Mouse (Mus musculus) intestine, embryonic 16.5 days (tissue): ENCODE measurements around the gene Ranbp6. TPM values are rescaled to one million over a fixed set of nuclear protein-coding genes. Genes with fewer than 3 reads are reported as not detected.

Experiments
- polyA plus RNA-seq: library from polyadenylated mRNA; unstranded; fragments of >200 nt; fragmentation: Nextera tagmentation; extraction: Ambion mirVana; gene quantifications from 2 replicates; pipeline ENCODE4 v1.2.1, GENCODE M21; 2015

The Ranbp6 gene
- polyA plus RNA-seq, 1 experiment from 2014 or later, result 9.9 TPM

Other genes starting within 250 kb of the Ranbp6 start
- 7.5 and 8.7 TPM in 2 replicates for gene Ermp1, start 164.6 kb downstream of the Ranbp6 start, polyA plus RNA-seq
- gene Mlana, start 115.2 kb downstream of the Ranbp6 start, polyA plus RNA-seq, result not detected in 2 replicates
- gene 9930021J03Rik, start 7.0 kb downstream of the Ranbp6 start, polyA plus RNA-seq, result 2.4 and 2.7 TPM in 2 replicates
- gene Il33, start 112.1 kb upstream of the Ranbp6 start, polyA plus RNA-seq, result 15.9 and 17.4 TPM in 2 replicates
- not detected in 2 replicates for gene Trpd52l3, start 190.8 kb upstream of the Ranbp6 start, polyA plus RNA-seq
- gene Uhrf2, start 217.5 kb upstream of the Ranbp6 start, polyA plus RNA-seq, result 39.4 and 43.2 TPM in 2 replicates